Mouse (Mus musculus): ENCODE data around the gene Gabrd. TPM values are rescaled to one million over a fixed set of nuclear protein-coding genes. Genes with fewer than 3 reads are reported as not detected.

Gene Gabrd
- polyA plus RNA-seq, 1 experiment, result 1.2 TPM

- peaks cover 19% of the 10 kb centered on the region for H3K4me1 ChIP-seq (replicated peaks; ENCODE audit: control insufficient read depth, insufficient read depth, low read length)
- no peak for DNase-seq
- H3K27ac ChIP-seq (ENCODE audit: control insufficient read depth, insufficient read depth, low read length), result no peak overlapping the region
- 88% methylated on average over 14 of the region's 14 CpGs for WGBS
- H3K36me3 ChIP-seq (ENCODE audit: control insufficient read depth, insufficient read depth, low read length), result no peaks in the 10 kb centered on the region
- H3K27me3 ChIP-seq (ENCODE audit: control insufficient read depth, insufficient read depth, low read length), result peaks cover 12% of the 10 kb centered on the region; the same call in 1 of the 2 replicates
- TF ChIP-seq CTCF (IDR thresholded peaks at IDR 0.05; ENCODE audit: borderline replicate concordance, control insufficient read depth, extremely low read depth, insufficient read depth, low read length, poor library complexity) (no peak), POLR2A (IDR thresholded peaks at IDR 0.05; ENCODE audit: control insufficient read depth, extremely low read depth, insufficient read depth, low read length, poor library complexity) (no peak)
- H3K4me3 ChIP-seq (ENCODE audit: control insufficient read depth, insufficient read depth, low read length), result no peak overlapping the region
These were observed 54.3 kb downstream of the Gabrd start for GRCm38 (mm10) chr4:155343415-155344298.

- no peaks in the 10 kb centered on the region for H3K36me3 ChIP-seq (ENCODE audit: control insufficient read depth, insufficient read depth, low read length)
- H3K4me3 ChIP-seq (ENCODE audit: control insufficient read depth, insufficient read depth, low read length), result no peak overlapping the region
- no peaks in the 10 kb centered on the region for H3K27me3 ChIP-seq (ENCODE audit: control insufficient read depth, insufficient read depth, low read length)
- no peaks in the 10 kb centered on the region for H3K4me1 ChIP-seq (replicated peaks; ENCODE audit: control insufficient read depth, insufficient read depth, low read length)
- WGBS, result 95% methylated on average over 12 of the region's 12 CpGs
- TF ChIP-seq CTCF (IDR thresholded peaks at IDR 0.05; ENCODE audit: borderline replicate concordance, control insufficient read depth, extremely low read depth, insufficient read depth, low read length, poor library complexity) (no peak), POLR2A (IDR thresholded peaks at IDR 0.05; ENCODE audit: control insufficient read depth, extremely low read depth, insufficient read depth, low read length, poor library complexity) (no peak)
- no peak overlapping the region for H3K27ac ChIP-seq (ENCODE audit: control insufficient read depth, insufficient read depth, low read length)
- DNase-seq, result no peak
These were observed 61.4 kb downstream of the Gabrd start for GRCm38 (mm10) chr4:155336284-155337050.

Other genes starting within 250 kb of the Gabrd start
- gene Ski, start 175.5 kb downstream of the Gabrd start, polyA plus RNA-seq (2012; rRNA removed), result 70.5 and 79.5 TPM in 2 replicates
- gene Faap20, start 148.3 kb downstream of the Gabrd start, polyA plus RNA-seq (2012; rRNA removed), result 85.7 and 91.3 TPM in 2 replicates
- gene Prkcz, start 36.8 kb downstream of the Gabrd start, polyA plus RNA-seq (2012; rRNA removed), result 8.5 TPM in 2 replicates
- 18.3 and 23.1 TPM in 2 replicates for gene Cfap74, start 11.1 kb upstream of the Gabrd start, polyA plus RNA-seq (2012; rRNA removed)
- gene Tmem52, start 71.0 kb upstream of the Gabrd start, polyA plus RNA-seq (2012; rRNA removed), result 0.62 and 2.1 TPM in 2 replicates
- 850 and 885 TPM in 2 replicates for gene Gnb1, start 93.2 kb upstream of the Gabrd start, polyA plus RNA-seq (2012; rRNA removed)
- gene Nadk, start 164.3 kb upstream of the Gabrd start, polyA plus RNA-seq (2012; rRNA removed), result 129 TPM in 2 replicates
- gene Slc35e2, start 203.3 kb upstream of the Gabrd start, polyA plus RNA-seq (2012; rRNA removed), result 17.1 and 19.1 TPM in 2 replicates
- gene Cdk11b, start 226.7 kb upstream of the Gabrd start, polyA plus RNA-seq (2012; rRNA removed), result 34.4 and 42.1 TPM in 2 replicates
- gene Gm10563, start 247.3 kb upstream of the Gabrd start, polyA plus RNA-seq (2012; rRNA removed), result not detected in 2 replicates